Mouse (Mus musculus) spleen, adult 2 months (tissue): Measurements from ENCODE around the gene Slc24a1.

Source experiments
- CTCF ChIP-seq: fragments of 200-500 bp; IDR thresholded peaks from 2 replicates; pipeline ENCODE4 v1.5.1; 2011; ENCODE audit warnings: mild to moderate bottlenecking, inconsistent platforms; ENCODE audit not compliant: insufficient read depth, insufficient read length, insufficient replicate concordance; ENCODE audit errors: extremely low read depth
- POLR2A ChIP-seq: fragments of 200-500 bp; IDR thresholded peaks from 2 replicates; pipeline ENCODE4 v1.6.1; 2011; ENCODE audit warnings: low read depth, low read length, inconsistent platforms

- no peak for TF ChIP-seq CTCF
- TF ChIP-seq POLR2A = no peak
These were observed 13.9 kb downstream of the Slc24a1 start for GRCm38 (mm10) chr9:64937491-64937890.
